Mouse (Mus musculus): Measurements from ENCODE around the gene Mdp1. TPM values are rescaled to one million over a fixed set of nuclear protein-coding genes. Genes with fewer than 3 reads are reported as not detected.

Gene Mdp1
- polyA plus RNA-seq, 1 experiment from 2014 or later: 56.0 TPM

- H3K36me3 ChIP-seq: peaks cover 5% of the 10 kb centered on the region; the same call in 1 of the 2 replicates
- no peak for ATAC-seq (ENCODE audit: insufficient number of reproducible peaks, low FRiP score, low TSS enrichment, low read depth)
- no peak overlapping the region for H3K27ac ChIP-seq
- H3K9ac ChIP-seq: no peak overlapping the region
- no peaks in the 10 kb centered on the region for H3K27me3 ChIP-seq
- peaks cover 6% of the 10 kb centered on the region; the same call in 1 of the 2 replicates for H3K4me1 ChIP-seq
- H3K9me3 ChIP-seq: no peaks in the 10 kb centered on the region
- WGBS: 76% methylated on average over 7 of the region's 7 CpGs
- no peak overlapping the region for H3K4me2 ChIP-seq
- H3K4me3 ChIP-seq: no peak overlapping the region
These were observed 45.6 kb downstream of the Mdp1 start for GRCm38 (mm10) chr14:55614565-55615178.

DNA sequence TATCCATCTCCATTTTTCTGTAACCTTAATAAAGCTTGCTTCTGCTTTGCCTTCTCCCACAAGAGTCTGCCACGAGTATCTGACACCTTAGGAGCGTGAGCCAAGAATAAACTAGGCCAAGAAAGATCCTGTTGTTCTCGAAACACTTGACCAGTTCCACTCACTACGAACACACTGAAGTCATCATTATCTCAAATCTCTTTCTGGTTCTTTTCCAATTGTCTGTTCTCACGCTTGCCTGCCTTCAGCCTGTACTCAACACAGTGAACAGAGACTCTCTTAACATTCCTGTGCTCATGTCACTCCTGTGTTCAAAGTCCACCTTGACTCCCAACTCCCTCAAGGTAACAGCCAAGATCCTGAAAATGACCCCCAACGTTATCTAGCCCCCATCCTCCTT, 47.0 kb downstream of the Mdp1 start:
- no peak overlapping the region for H3K27ac ChIP-seq
- no peaks in the 10 kb centered on the region for H3K4me1 ChIP-seq
- H3K36me3 ChIP-seq: peaks cover 19% of the 10 kb centered on the region
- H3K4me3 ChIP-seq: no peak overlapping the region
- no peak overlapping the region for H3K9ac ChIP-seq
- no peak overlapping the region for H3K4me2 ChIP-seq
- no peaks in the 10 kb centered on the region for H3K9me3 ChIP-seq
- ATAC-seq (ENCODE audit: insufficient number of reproducible peaks, low FRiP score, low TSS enrichment, low read depth): no peak
- WGBS: 57% methylated on average over 6 of the region's 6 CpGs
- no peaks in the 10 kb centered on the region for H3K27me3 ChIP-seq

GRCm38 (mm10) chr14:55608339-55608738, 52.0 kb downstream of the Mdp1 start:
- peaks cover 15% of the 10 kb centered on the region for H3K4me1 ChIP-seq
- 93% methylated on average over 6 of the region's 6 CpGs for WGBS
- peaks cover 48% of the 10 kb centered on the region for H3K36me3 ChIP-seq
- H3K4me3 ChIP-seq: no peak overlapping the region
- no peak for ATAC-seq (ENCODE audit: insufficient number of reproducible peaks, low FRiP score, low TSS enrichment, low read depth)
- no peak overlapping the region for H3K27ac ChIP-seq
- H3K4me2 ChIP-seq: no peak overlapping the region
- no peak overlapping the region for H3K9ac ChIP-seq
- no peaks in the 10 kb centered on the region for H3K9me3 ChIP-seq
- H3K27me3 ChIP-seq: no peaks in the 10 kb centered on the region

Other genes starting within 250 kb of the Mdp1 start
- gene Dhrs4, start 181.8 kb downstream of the Mdp1 start, polyA plus RNA-seq (2015; fragmentation: Nextera tagmentation; extraction: Ambion mirVana): 70.3 and 76.2 TPM in 2 replicates
- gene Carmil3, start 169.9 kb downstream of the Mdp1 start, polyA plus RNA-seq (2015; fragmentation: Nextera tagmentation; extraction: Ambion mirVana): 2.1 and 2.4 TPM in 2 replicates
- 0.36 and 0.54 TPM in 2 replicates for gene Cpne6, start 150.1 kb downstream of the Mdp1 start, polyA plus RNA-seq (2015; fragmentation: Nextera tagmentation; extraction: Ambion mirVana)
- not detected in 2 replicates for gene Nrl, start 135.5 kb downstream of the Mdp1 start, polyA plus RNA-seq (2015; fragmentation: Nextera tagmentation; extraction: Ambion mirVana)
- gene Pck2, start 120.2 kb downstream of the Mdp1 start, polyA plus RNA-seq (2015; fragmentation: Nextera tagmentation; extraction: Ambion mirVana): 32.4 and 34.3 TPM in 2 replicates
- gene Dcaf11, start 100.5 kb downstream of the Mdp1 start, polyA plus RNA-seq (2015; fragmentation: Nextera tagmentation; extraction: Ambion mirVana): 50.0 and 50.1 TPM in 2 replicates
- 1.3 and 1.4 TPM in 2 replicates for gene A730061H03Rik, start 100.1 kb downstream of the Mdp1 start, polyA plus RNA-seq (2015; fragmentation: Nextera tagmentation; extraction: Ambion mirVana)
- 17.3 and 44.6 TPM in 2 replicates for gene Fitm1, start 84.9 kb downstream of the Mdp1 start, polyA plus RNA-seq (2015; fragmentation: Nextera tagmentation; extraction: Ambion mirVana)
- gene Psme1, start 82.4 kb downstream of the Mdp1 start, polyA plus RNA-seq (2015; fragmentation: Nextera tagmentation; extraction: Ambion mirVana): 141 and 148 TPM in 2 replicates
- gene Emc9, start 75.2 kb downstream of the Mdp1 start, polyA plus RNA-seq (2015; fragmentation: Nextera tagmentation; extraction: Ambion mirVana): 12.6 and 16.2 TPM in 2 replicates
- 239 and 241 TPM in 2 replicates for gene Psme2, start 69.4 kb downstream of the Mdp1 start, polyA plus RNA-seq (2015; fragmentation: Nextera tagmentation; extraction: Ambion mirVana)
- 20.0 and 20.6 TPM in 2 replicates for gene Rnf31, start 68.8 kb downstream of the Mdp1 start, polyA plus RNA-seq (2015; fragmentation: Nextera tagmentation; extraction: Ambion mirVana)
- 13.2 and 13.7 TPM in 2 replicates for gene Irf9, start 56.9 kb downstream of the Mdp1 start, polyA plus RNA-seq (2015; fragmentation: Nextera tagmentation; extraction: Ambion mirVana)
- 3.3 TPM in 2 replicates for gene Rec8, start 42.5 kb downstream of the Mdp1 start, polyA plus RNA-seq (2015; fragmentation: Nextera tagmentation; extraction: Ambion mirVana)
- 107 and 125 TPM in 2 replicates for gene Ipo4, start 24.6 kb downstream of the Mdp1 start, polyA plus RNA-seq (2015; fragmentation: Nextera tagmentation; extraction: Ambion mirVana)
- 1.5 and 1.6 TPM in 2 replicates for gene Gm49378, start 22.6 kb downstream of the Mdp1 start, polyA plus RNA-seq (2015; fragmentation: Nextera tagmentation; extraction: Ambion mirVana)
- gene Tm9sf1, start 16.7 kb downstream of the Mdp1 start, polyA plus RNA-seq (2015; fragmentation: Nextera tagmentation; extraction: Ambion mirVana): 115 and 124 TPM in 2 replicates
- 1.0 and 1.1 TPM in 2 replicates for gene Tssk4, start 10.3 kb downstream of the Mdp1 start, polyA plus RNA-seq (2015; fragmentation: Nextera tagmentation; extraction: Ambion mirVana)
- gene Gmpr2, start 11.4 kb upstream of the Mdp1 start, polyA plus RNA-seq (2015; fragmentation: Nextera tagmentation; extraction: Ambion mirVana): 61.0 and 61.1 TPM in 2 replicates
- gene Nedd8, start 11.6 kb upstream of the Mdp1 start, polyA plus RNA-seq (2015; fragmentation: Nextera tagmentation; extraction: Ambion mirVana): 536 and 558 TPM in 2 replicates
- gene Tinf2, start 21.3 kb upstream of the Mdp1 start, polyA plus RNA-seq (2015; fragmentation: Nextera tagmentation; extraction: Ambion mirVana): 31.5 and 33.3 TPM in 2 replicates
- gene Tgm1, start 53.4 kb upstream of the Mdp1 start, polyA plus RNA-seq (2015; fragmentation: Nextera tagmentation; extraction: Ambion mirVana): 47.8 and 48.0 TPM in 2 replicates
- gene Rabggta, start 61.8 kb upstream of the Mdp1 start, polyA plus RNA-seq (2015; fragmentation: Nextera tagmentation; extraction: Ambion mirVana): 29.4 and 31.3 TPM in 2 replicates
- 83.3 and 93.4 TPM in 2 replicates for gene Dhrs1, start 85.2 kb upstream of the Mdp1 start, polyA plus RNA-seq (2015; fragmentation: Nextera tagmentation; extraction: Ambion mirVana)
- gene Nop9, start 85.2 kb upstream of the Mdp1 start, polyA plus RNA-seq (2015; fragmentation: Nextera tagmentation; extraction: Ambion mirVana): 27.9 and 31.9 TPM in 2 replicates
- gene Cideb, start 98.0 kb upstream of the Mdp1 start, polyA plus RNA-seq (2015; fragmentation: Nextera tagmentation; extraction: Ambion mirVana): 0.58 and 0.74 TPM in 2 replicates
- gene Ltb4r2, start 100.9 kb upstream of the Mdp1 start, polyA plus RNA-seq (2015; fragmentation: Nextera tagmentation; extraction: Ambion mirVana): 0.83 and 1.3 TPM in 2 replicates
- 1.2 and 1.4 TPM in 2 replicates for gene Ltb4r1, start 105.5 kb upstream of the Mdp1 start, polyA plus RNA-seq (2015; fragmentation: Nextera tagmentation; extraction: Ambion mirVana)
- gene Adcy4, start 123.6 kb upstream of the Mdp1 start, polyA plus RNA-seq (2015; fragmentation: Nextera tagmentation; extraction: Ambion mirVana): 16.8 and 21.3 TPM in 2 replicates
- gene Ripk3, start 128.4 kb upstream of the Mdp1 start, polyA plus RNA-seq (2015; fragmentation: Nextera tagmentation; extraction: Ambion mirVana): 35.0 and 37.6 TPM in 2 replicates
- gene Nfatc4, start 162.6 kb upstream of the Mdp1 start, polyA plus RNA-seq (2015; fragmentation: Nextera tagmentation; extraction: Ambion mirVana): 89.3 and 95.9 TPM in 2 replicates
- gene Nynrin, start 193.5 kb upstream of the Mdp1 start, polyA plus RNA-seq (2015; fragmentation: Nextera tagmentation; extraction: Ambion mirVana): 21.6 and 25.5 TPM in 2 replicates
- 0.24 and 0.46 TPM in 2 replicates for gene Cbln3, start 223.9 kb upstream of the Mdp1 start, polyA plus RNA-seq (2015; fragmentation: Nextera tagmentation; extraction: Ambion mirVana)
- 18.6 and 20.5 TPM in 2 replicates for gene Khnyn, start 224.4 kb upstream of the Mdp1 start, polyA plus RNA-seq (2015; fragmentation: Nextera tagmentation; extraction: Ambion mirVana)
- gene Sdr39u1, start 239.8 kb upstream of the Mdp1 start, polyA plus RNA-seq (2015; fragmentation: Nextera tagmentation; extraction: Ambion mirVana): 87.1 and 91.0 TPM in 2 replicates